Mouse (Mus musculus) frontal cortex, postnatal 36 days (tissue): ENCODE measurements around the gene Edn1.

Experiments used
- DNase-seq, 2 experiments: peaks; one replicate each; pipeline ENCODE4 v3.0.0; 2022; ENCODE audit warnings: low spot score in 2 of 2

Edn1 gene

GRCm38 (mm10) chr13:42315628-42316027 lies 14.4 kb downstream of the Edn1 start:
- no peak for DNase-seq

- no peak for DNase-seq
Measured at GRCm38 (mm10) chr13:42317808-42318207, 16.5 kb downstream of the Edn1 start.

- DNase-seq: no peak
Measured at GRCm38 (mm10) chr13:42328576-42328975, 27.3 kb downstream of the Edn1 start.

- no peak for DNase-seq
Measured at GRCm38 (mm10) chr13:42331104-42331503, 29.8 kb downstream of the Edn1 start.

- no peak for DNase-seq
Measured at GRCm38 (mm10) chr13:42334981-42335380, 33.7 kb downstream of the Edn1 start.

- no peak for DNase-seq
Measured at GRCm38 (mm10) chr13:42336414-42336813, 35.1 kb downstream of the Edn1 start.

GRCm38 (mm10) chr13:42337072-42337471 lies 35.8 kb downstream of the Edn1 start:
- no peak for DNase-seq

- no peak for DNase-seq
Measured at GRCm38 (mm10) chr13:42339466-42339865, 38.2 kb downstream of the Edn1 start.

- no peak for DNase-seq
Measured at GRCm38 (mm10) chr13:42341871-42342532, 40.7 kb downstream of the Edn1 start.

- no peak for DNase-seq
Measured at GRCm38 (mm10) chr13:42345439-42345838, 44.2 kb downstream of the Edn1 start.

GRCm38 (mm10) chr13:42346414-42346813 lies 45.1 kb downstream of the Edn1 start:
- DNase-seq: no peak

- no peak for DNase-seq
Measured at GRCm38 (mm10) chr13:42351675-42352074, 50.4 kb downstream of the Edn1 start.
